Comparison of ENCODE assay signal across 11 mouse cellular contexts in genomic region chr7:30327140-30327539, GRCm38 (mm10). TPM values are rescaled to one million over a fixed set of nuclear protein-coding genes. Genes with fewer than 3 reads are reported as not detected.
A peak's percentile ranks its signal among the peaks of the same experiment; 100 is the strongest.
DNase-seq lines count a peak whose midpoint lies in the region; ATAC-seq and TF ChIP-seq lines count a peak whose summit lies in the region.
"Had no signal": no experiment of that assay in that cellular context is flagged by ENCODE, and none has a peak within 500 bp of the region (broad histone marks: within the 10 kb centered on the region; RNA-seq: fewer than 3 reads in every experiment).

No protein-coding gene starts in this region.

- DNase-seq in heart, adult 2 months = no peak
- peak; percentile 28 for DNase-seq in midbrain, embryonic 14.5 days
- DNase-seq in induced T-regulatory cell, adult 2 months (ENCODE audit: low read depth) = peak; percentile 81
- DNase-seq in lung, postnatal 4 days = peak; percentile 47 to 85
- DNase-seq in embryo, embryonic 10.5 days (ENCODE audit: low spot score) = no peak
- no peak for DNase-seq in adrenal gland, postnatal 14 days
- DNase-seq: adrenal gland, adult 8-10 months had no signal

- no peak for ATAC-seq in heart, embryonic 11.5 days (replicated peaks; ENCODE audit: insufficient number of reproducible peaks, low FRiP score, low TSS enrichment)
- ATAC-seq in midbrain, embryonic 14.5 days (ENCODE audit: low FRiP score, low TSS enrichment) = no peak
- no peak for ATAC-seq in midbrain, embryonic 13.5 days

- peak overlapping the region; percentile 46; the same call in 1 of the 2 replicates for H3K27ac ChIP-seq in heart, embryonic 11.5 days (ENCODE audit: low read depth, low read length)
- no peak overlapping the region for H3K27ac ChIP-seq in heart, adult 2 months
- H3K27ac ChIP-seq in midbrain, embryonic 14.5 days (replicated peaks; ENCODE audit: low read depth, low read length) = no peak overlapping the region
- no peak overlapping the region for H3K27ac ChIP-seq in midbrain, embryonic 13.5 days
- H3K27ac ChIP-seq: embryonic facial prominence, embryonic 13.5 days; limb, embryonic 12.5 days had no signal

- no peaks in the 10 kb centered on the region for H3K27me3 ChIP-seq in heart, embryonic 11.5 days (ENCODE audit: control insufficient read depth, insufficient read depth, low read length)
- no peaks in the 10 kb centered on the region for H3K27me3 ChIP-seq in heart, adult 2 months (ENCODE audit: control insufficient read depth, insufficient read depth, low read length)
- H3K27me3 ChIP-seq in midbrain, embryonic 14.5 days (ENCODE audit: control insufficient read depth, insufficient read depth, low read length) = no peaks in the 10 kb centered on the region
- H3K27me3 ChIP-seq in midbrain, embryonic 13.5 days = peaks cover 12% of the 10 kb centered on the region; the same call in 1 of the 2 replicates
- H3K27me3 ChIP-seq: embryonic facial prominence, embryonic 13.5 days; limb, embryonic 12.5 days had no signal

- no peak overlapping the region for H3K4me2 ChIP-seq in heart, embryonic 11.5 days
- no peak overlapping the region for H3K4me2 ChIP-seq in midbrain, embryonic 14.5 days (ENCODE audit: low read length)
- H3K4me2 ChIP-seq in midbrain, embryonic 13.5 days (replicated peaks) = no peak overlapping the region
- H3K4me2 ChIP-seq: embryonic facial prominence, embryonic 13.5 days; limb, embryonic 12.5 days had no signal

- no peak for TF ChIP-seq CTCF in heart, adult 2 months (IDR thresholded peaks at IDR 0.05)

- H3K9ac ChIP-seq in heart, embryonic 11.5 days (ENCODE audit: low read depth, low read length) = no peak overlapping the region
- H3K9ac ChIP-seq in heart, adult 2 months (ENCODE audit: low read depth, low read length) = no peak overlapping the region
- H3K9ac ChIP-seq in midbrain, embryonic 14.5 days (replicated peaks; ENCODE audit: low read length) = no peak overlapping the region
- no peak overlapping the region for H3K9ac ChIP-seq in midbrain, embryonic 13.5 days (replicated peaks)
- H3K9ac ChIP-seq: embryonic facial prominence, embryonic 13.5 days; limb, embryonic 12.5 days had no signal

- WGBS in heart, embryonic 11.5 days (ENCODE audit: insufficient replicate concordance) = 47% methylated on average over 15 of the region's 15 CpGs
- 52% methylated on average over 15 of the region's 15 CpGs for WGBS in heart, adult 2 months
- WGBS in midbrain, embryonic 14.5 days = 54% methylated on average over 15 of the region's 15 CpGs
- WGBS in midbrain, embryonic 13.5 days = 59% methylated on average over 15 of the region's 15 CpGs

- no peaks in the 10 kb centered on the region for H3K9me3 ChIP-seq in heart, embryonic 11.5 days (replicated peaks; ENCODE audit: control insufficient read depth, low read length)
- peaks cover 4% of the 10 kb centered on the region; the same call in 1 of the 2 replicates for H3K9me3 ChIP-seq in midbrain, embryonic 14.5 days (ENCODE audit: control insufficient read depth, low read length)
- no peaks in the 10 kb centered on the region for H3K9me3 ChIP-seq in midbrain, embryonic 13.5 days
- H3K9me3 ChIP-seq: embryonic facial prominence, embryonic 13.5 days had no signal

- TF ChIP-seq EP300 in heart, adult 2 months (IDR thresholded peaks at IDR 0.05; ENCODE audit: insufficient read depth, low read depth, low read length) = no peak

- H3K79me2 ChIP-seq in heart, adult 2 months (replicated peaks; ENCODE audit: control insufficient read depth, insufficient read depth, low read length) = no peaks in the 10 kb centered on the region

- no peaks in the 10 kb centered on the region for H3K36me3 ChIP-seq in heart, embryonic 11.5 days (ENCODE audit: control insufficient read depth, insufficient read depth, low read length)
- H3K36me3 ChIP-seq in heart, adult 2 months (ENCODE audit: control insufficient read depth, insufficient read depth, low read length) = no peaks in the 10 kb centered on the region
- H3K36me3 ChIP-seq in midbrain, embryonic 14.5 days (ENCODE audit: control insufficient read depth, insufficient read depth, low read length) = no peaks in the 10 kb centered on the region
- H3K36me3 ChIP-seq in midbrain, embryonic 13.5 days = no peaks in the 10 kb centered on the region
- H3K36me3 ChIP-seq: embryonic facial prominence, embryonic 13.5 days; limb, embryonic 12.5 days had no signal

- no peak overlapping the region for H3K4me3 ChIP-seq in heart, embryonic 11.5 days (ENCODE audit: low read depth, low read length)
- no peak overlapping the region for H3K4me3 ChIP-seq in heart, adult 2 months
- no peak overlapping the region for H3K4me3 ChIP-seq in midbrain, embryonic 14.5 days (replicated peaks; ENCODE audit: low read depth, low read length)
- H3K4me3 ChIP-seq in midbrain, embryonic 13.5 days (replicated peaks) = no peak overlapping the region
- H3K4me3 ChIP-seq: embryonic facial prominence, embryonic 13.5 days; limb, embryonic 12.5 days had no signal

- H3K4me1 ChIP-seq in heart, embryonic 11.5 days (ENCODE audit: control insufficient read depth, insufficient read depth, low read length) = peaks cover 6% of the 10 kb centered on the region; the same call in 1 of the 2 replicates
- H3K4me1 ChIP-seq in heart, adult 2 months (ENCODE audit: control insufficient read depth, insufficient read depth, low read length) = no peaks in the 10 kb centered on the region; the same call in 1 of the 2 replicates
- peaks cover 5% of the 10 kb centered on the region; the same call in 1 of the 2 replicates for H3K4me1 ChIP-seq in midbrain, embryonic 14.5 days (ENCODE audit: control insufficient read depth, insufficient read depth, low read length)
- H3K4me1 ChIP-seq in midbrain, embryonic 13.5 days (replicated peaks) = peaks cover 15% of the 10 kb centered on the region

- TF ChIP-seq POLR2A in heart, adult 2 months (IDR thresholded peaks at IDR 0.05; ENCODE audit: insufficient read depth, low read depth, low read length) = no peak

- intact Hi-C loops in heart, adult 2 months (cut with DNase I) = no loop called here

RNA-seq across cellular contexts. Expression of gene Sdhaf1, which starts 3.4 kb away (rescaled TPM):
- 14.6 and 16.6 TPM in 2 replicates for polyA plus RNA-seq in heart, embryonic 11.5 days (2014; fragmentation: Nextera tagmentation; extraction: Ambion mirVana)
- 10 to 100 TPM; 12.5 TPM for total RNA-seq in heart, adult 2 months (2021)
- 17.4 and 17.9 TPM in 2 replicates for polyA plus RNA-seq in heart, adult 2 months (2012; rRNA removed)
- polyA plus RNA-seq in midbrain, embryonic 14.5 days (2014; fragmentation: Nextera tagmentation; extraction: Ambion mirVana) = 19.8 and 20.4 TPM in 2 replicates
- polyA plus RNA-seq in midbrain, embryonic 13.5 days (2015; fragmentation: Nextera tagmentation; extraction: Ambion mirVana) = 21.2 and 23.6 TPM in 2 replicates
- total RNA-seq in adrenal gland, postnatal 14 days (2021) = 15.0 and 19.6 TPM in 2 replicates

RNA-seq across cellular contexts. Expression of gene E130208F15Rik, which starts 5.6 kb away (rescaled TPM):
- not detected in 2 replicates for polyA plus RNA-seq in heart, embryonic 11.5 days (2014; fragmentation: Nextera tagmentation; extraction: Ambion mirVana)
- total RNA-seq in heart, adult 2 months (2021) = under 1 TPM; 0.55 to 0.63 TPM
- 0.31 and 0.41 TPM in 2 replicates for polyA plus RNA-seq in heart, adult 2 months (2012; rRNA removed)
- polyA plus RNA-seq in midbrain, embryonic 14.5 days (2014; fragmentation: Nextera tagmentation; extraction: Ambion mirVana) = not detected in 2 replicates
- not detected in 2 replicates for polyA plus RNA-seq in midbrain, embryonic 13.5 days (2015; fragmentation: Nextera tagmentation; extraction: Ambion mirVana)
- 2.2 and 3.6 TPM in 2 replicates for total RNA-seq in adrenal gland, postnatal 14 days (2021)
- polyA plus RNA-seq: embryonic facial prominence, embryonic 13.5 days had no signal

RNA-seq across cellular contexts. Expression of gene Syne4, which starts 12.5 kb away (rescaled TPM):
- polyA plus RNA-seq in heart, embryonic 11.5 days (2014; fragmentation: Nextera tagmentation; extraction: Ambion mirVana) = 18.1 and 20.0 TPM in 2 replicates
- total RNA-seq in heart, adult 2 months (2021) = under 1 TPM; 0.26 to 0.50 TPM
- 5.3 and 5.6 TPM in 2 replicates for polyA plus RNA-seq in heart, adult 2 months (2012; rRNA removed)
- 9.3 and 10.2 TPM in 2 replicates for polyA plus RNA-seq in midbrain, embryonic 14.5 days (2014; fragmentation: Nextera tagmentation; extraction: Ambion mirVana)
- polyA plus RNA-seq in midbrain, embryonic 13.5 days (2015; fragmentation: Nextera tagmentation; extraction: Ambion mirVana) = 10.8 and 11.7 TPM in 2 replicates
- total RNA-seq in adrenal gland, postnatal 14 days (2021) = 23.5 and 30.2 TPM in 2 replicates

RNA-seq across cellular contexts. Expression of gene Alkbh6, which starts 18.6 kb away (rescaled TPM):
- 65.5 and 66.1 TPM in 2 replicates for polyA plus RNA-seq in heart, embryonic 11.5 days (2014; fragmentation: Nextera tagmentation; extraction: Ambion mirVana)
- total RNA-seq in heart, adult 2 months (2021) = 10 to 100 TPM; 24.0 to 29.5 TPM
- polyA plus RNA-seq in heart, adult 2 months (2012; rRNA removed) = 59.6 and 61.7 TPM in 2 replicates
- 107 and 145 TPM in 2 replicates for polyA plus RNA-seq in midbrain, embryonic 14.5 days (2014; fragmentation: Nextera tagmentation; extraction: Ambion mirVana)
- 128 and 132 TPM in 2 replicates for polyA plus RNA-seq in midbrain, embryonic 13.5 days (2015; fragmentation: Nextera tagmentation; extraction: Ambion mirVana)
- total RNA-seq in adrenal gland, postnatal 14 days (2021) = 51.4 and 56.3 TPM in 2 replicates

RNA-seq across cellular contexts. Expression of gene Lrfn3, which starts 35.4 kb away (rescaled TPM):
- polyA plus RNA-seq in heart, embryonic 11.5 days (2014; fragmentation: Nextera tagmentation; extraction: Ambion mirVana) = 1.4 and 1.5 TPM in 2 replicates
- total RNA-seq in heart, adult 2 months (2021) = 1 to 10 TPM; 1.1 to 1.3 TPM
- 1.4 and 1.9 TPM in 2 replicates for polyA plus RNA-seq in heart, adult 2 months (2012; rRNA removed)
- polyA plus RNA-seq in midbrain, embryonic 14.5 days (2014; fragmentation: Nextera tagmentation; extraction: Ambion mirVana) = 13.9 and 16.3 TPM in 2 replicates
- polyA plus RNA-seq in midbrain, embryonic 13.5 days (2015; fragmentation: Nextera tagmentation; extraction: Ambion mirVana) = 11.4 and 13.0 TPM in 2 replicates
- 15.6 and 16.2 TPM in 2 replicates for total RNA-seq in adrenal gland, postnatal 14 days (2021)

Comparison
In these comparisons a context has a peak if more than half of its experiments do, and no peak if none do; other contexts are left out.
1. DNase-seq: peak in midbrain, embryonic 14.5 days (single experiment), induced T-regulatory cell, adult 2 months (single experiment) and lung, postnatal 4 days (2 of 2); none in heart, adult 2 months (0 of 2), embryo, embryonic 10.5 days (single experiment) and adrenal gland, postnatal 14 days (single experiment).